Mouse (Mus musculus): ENCODE measurements around the gene Wnt7a.

DNA sequence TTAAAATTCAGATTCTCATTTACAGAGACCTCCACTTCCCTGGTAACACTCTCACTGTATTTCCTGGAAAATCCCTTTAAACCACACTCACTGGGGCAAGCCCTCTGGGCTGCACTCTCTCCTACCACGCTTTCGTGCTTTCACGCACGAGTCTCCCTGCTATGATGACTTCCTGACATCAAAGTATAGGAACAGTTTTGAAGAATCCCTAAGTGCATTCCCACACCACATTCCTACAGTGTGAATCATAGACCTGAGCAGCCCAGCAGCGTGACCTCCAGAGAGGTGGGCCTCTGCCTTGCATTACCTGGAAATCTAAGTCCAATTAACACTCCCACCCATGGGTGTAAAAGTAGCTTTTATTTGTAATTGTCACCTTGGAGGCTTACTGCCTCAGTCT, 43.4 kb upstream of the Wnt7a start:
- TF ChIP-seq CTCF (IDR thresholded peaks at IDR 0.05; ENCODE audit: insufficient read depth, low read depth, low read length) (no peak), POLR2A (IDR thresholded peaks at IDR 0.05; ENCODE audit: insufficient read depth, low read depth, low read length) (no peak)
